Mouse (Mus musculus) brown adipose tissue, adult 24 weeks (tissue): ENCODE data around the gene Ptprm. TPM values are rescaled to one million over a fixed set of nuclear protein-coding genes. Genes with fewer than 3 reads are reported as not detected.
"Not testable (repeated sequence)": the region's sequence is repeated elsewhere in the genome, so short reads cannot be mapped to it uniquely, and the experiment has no call there.

Experiments used
- H3K27ac ChIP-seq: fragments of 200-500 bp; replicated peaks from 2 replicates; pipeline ENCODE4 v1.5.1; 2012; ENCODE audit warnings: low read depth, mild to moderate bottlenecking, low read length
- H3K4me1 ChIP-seq: fragments of 200-500 bp; 2 replicates; pipeline ENCODE4 v1.6.1; 2012; ENCODE audit warnings: low read length, mixed read lengths; ENCODE audit not compliant: control insufficient read depth, insufficient read depth, insufficient read length
- H3K4me3 ChIP-seq: fragments of 200-500 bp; 2 replicates; pipeline ENCODE4 v1.5.1; 2012; ENCODE audit warnings: low read depth, mild to moderate bottlenecking, low read length, moderate library complexity; ENCODE audit not compliant: insufficient read depth
- polyA plus RNA-seq: library from polyadenylated mRNA; stranded (reverse); fragments of >200 nt; gene quantifications from 2 replicates; pipeline ENCODE4 v1.2.4, GENCODE M21; 2012; ENCODE audit not compliant: missing spikeins, insufficient read depth, insufficient read length

Gene Ptprm
- polyA plus RNA-seq, 1 experiment = 23.5 TPM

GRCm38 (mm10) chr17:66880969-66881701 lies 473.1 kb downstream of the Ptprm start:
- no peak overlapping the region for H3K27ac ChIP-seq
- H3K4me3 ChIP-seq = no peak overlapping the region
- peaks cover 2% of the 10 kb centered on the region; the same call in 1 of the 2 replicates for H3K4me1 ChIP-seq

- no peak overlapping the region for H3K27ac ChIP-seq
- H3K4me1 ChIP-seq = peaks cover 2% of the 10 kb centered on the region; the same call in 1 of the 2 replicates
- no peak overlapping the region for H3K4me3 ChIP-seq
Measured at GRCm38 (mm10) chr17:66879151-66879550, 475.1 kb downstream of the Ptprm start.

GRCm38 (mm10) chr17:66877582-66877981 lies 476.7 kb downstream of the Ptprm start:
- Histone ChIP-seq H3K4me1 (peaks cover 2% of the 10 kb centered on the region; the same call in 1 of the 2 replicates), H3K27ac (no peak overlapping the region)

GRCm38 (mm10) chr17:66874810-66875209 lies 479.4 kb downstream of the Ptprm start:
- H3K27ac ChIP-seq = no peak overlapping the region
- H3K4me3 ChIP-seq = no peak overlapping the region
- no peaks in the 10 kb centered on the region for H3K4me1 ChIP-seq

More at GRCm38 (mm10) chr17:66877582-66877981, 476.7 kb downstream of the Ptprm start:
- H3K4me3 ChIP-seq = no peak overlapping the region

GRCm38 (mm10) chr17:66871396-66871795 lies 482.9 kb downstream of the Ptprm start:
- Histone ChIP-seq H3K4me1 (no peaks in the 10 kb centered on the region), H3K4me3 (no peak overlapping the region), H3K27ac (no peak overlapping the region)

- Histone ChIP-seq H3K4me1 (no peaks in the 10 kb centered on the region), H3K4me3 (no peak overlapping the region), H3K27ac (no peak overlapping the region)
Measured at GRCm38 (mm10) chr17:66869581-66870002, 484.7 kb downstream of the Ptprm start.

- no peak overlapping the region for H3K4me3 ChIP-seq
- no peaks in the 10 kb centered on the region for H3K4me1 ChIP-seq
- H3K27ac ChIP-seq = no peak overlapping the region
Measured at GRCm38 (mm10) chr17:66864441-66864840, 489.8 kb downstream of the Ptprm start.

GRCm38 (mm10) chr17:66861557-66861956 lies 492.7 kb downstream of the Ptprm start:
- H3K4me3 ChIP-seq = no peak overlapping the region
- H3K4me1 ChIP-seq = no peaks in the 10 kb centered on the region
- no peak overlapping the region for H3K27ac ChIP-seq

GRCm38 (mm10) chr17:66858757-66859156 lies 495.5 kb downstream of the Ptprm start:
- Histone ChIP-seq H3K27ac (no peak overlapping the region), H3K4me1 (no peaks in the 10 kb centered on the region), H3K4me3 (no peak overlapping the region)

- H3K4me1 ChIP-seq = no peaks in the 10 kb centered on the region
- H3K4me3 ChIP-seq = no peak overlapping the region
- no peak overlapping the region for H3K27ac ChIP-seq
Measured at GRCm38 (mm10) chr17:66852496-66852895, 501.8 kb downstream of the Ptprm start.

- H3K4me1 ChIP-seq, H3K27ac ChIP-seq, H3K4me3 ChIP-seq: not testable (repeated sequence)
Measured at GRCm38 (mm10) chr17:66847011-66847410, 507.2 kb downstream of the Ptprm start.

GRCm38 (mm10) chr17:66822347-66822746 lies 531.9 kb downstream of the Ptprm start:
- Histone ChIP-seq H3K27ac (no peak overlapping the region), H3K4me3 (no peak overlapping the region), H3K4me1 (no peaks in the 10 kb centered on the region; the same call in 1 of the 2 replicates)

GRCm38 (mm10) chr17:66817380-66817779 lies 536.9 kb downstream of the Ptprm start:
- H3K4me3 ChIP-seq = no peak overlapping the region
- H3K27ac ChIP-seq = no peak overlapping the region
- no peaks in the 10 kb centered on the region; the same call in 1 of the 2 replicates for H3K4me1 ChIP-seq

- H3K27ac ChIP-seq = no peak overlapping the region
- no peaks in the 10 kb centered on the region for H3K4me1 ChIP-seq
- no peak overlapping the region for H3K4me3 ChIP-seq
Measured at GRCm38 (mm10) chr17:66815921-66816320, 538.3 kb downstream of the Ptprm start.

- no peak overlapping the region for H3K4me3 ChIP-seq
- peaks cover 3% of the 10 kb centered on the region; the same call in 1 of the 2 replicates for H3K4me1 ChIP-seq
- H3K27ac ChIP-seq = no peak overlapping the region
Measured at GRCm38 (mm10) chr17:66813786-66814185, 540.5 kb downstream of the Ptprm start.

GRCm38 (mm10) chr17:66813346-66813745 lies 540.9 kb downstream of the Ptprm start:
- Histone ChIP-seq H3K27ac (no peak overlapping the region), H3K4me1 (peaks cover 3% of the 10 kb centered on the region; the same call in 1 of the 2 replicates), H3K4me3 (no peak overlapping the region)
